Mouse (Mus musculus) ES-E14 (cell line): ENCODE measurements around the gene Fbln1. TPM values are rescaled to one million over a fixed set of nuclear protein-coding genes. Genes with fewer than 3 reads are reported as not detected.

Experiments used
- DNase-seq: peaks from one replicate; pipeline ENCODE4 v3.0.0-alpha.2; 2013; ENCODE audit warnings: low read depth, low spot score
- H3K27ac ChIP-seq: 2 replicates; pipeline ENCODE4 v1.5.1; 2012; ENCODE audit warnings: low read depth, mild to moderate bottlenecking, low read length, moderate library complexity, mixed read lengths; ENCODE audit not compliant: poor library complexity, insufficient read depth, severe bottlenecking
- H3K36me3 ChIP-seq: 2 replicates; pipeline ENCODE4 v1.6.1; 2012; ENCODE audit warnings: mild to moderate bottlenecking, low read length, moderate library complexity, mixed read lengths; ENCODE audit not compliant: control insufficient read depth, poor library complexity, insufficient read depth, severe bottlenecking
- H3K4me1 ChIP-seq, 2 experiments: fragments of 150-350 bp in 1 of 2; sonication (generic) in 1 of 2; 2 replicates each; pipeline ENCODE4 v1.6.1; 2012; ENCODE audit warnings: low read length in 2 of 2, mild to moderate bottlenecking in 1 of 2, mixed read lengths in 1 of 2; ENCODE audit not compliant: control insufficient read depth in 2 of 2, insufficient read depth in 2 of 2, poor library complexity in 1 of 2
- H3K4me3 ChIP-seq, 2 experiments: fragments of 150-350 bp in 1 of 2; sonication (generic) in 1 of 2; 2 replicates each; pipeline ENCODE4 v1.5.1; 2012; ENCODE audit warnings: low read length in 2 of 2, low read depth in 1 of 2, mild to moderate bottlenecking in 1 of 2, mixed read lengths in 1 of 2; ENCODE audit not compliant: insufficient read depth in 1 of 2, poor library complexity in 1 of 2, severe bottlenecking in 1 of 2
- H3K9ac ChIP-seq: 2 replicates; pipeline ENCODE4 v1.6.1; 2012; ENCODE audit warnings: low read depth, mild to moderate bottlenecking, low read length, mixed read lengths; ENCODE audit not compliant: poor library complexity, insufficient read depth, severe bottlenecking
- H3K9me3 ChIP-seq: fragments of 150-350 bp; sonication (generic); 2 replicates; pipeline ENCODE4 v1.6.1; 2012; ENCODE audit warnings: low read depth, mild to moderate bottlenecking, low read length; ENCODE audit not compliant: control insufficient read depth, insufficient read depth
- CHD2 ChIP-seq: IDR thresholded peaks from 2 replicates; pipeline ENCODE4 v1.6.1; 2014; ENCODE audit warnings: mild to moderate bottlenecking, low read depth, low read length, inconsistent platforms
- HCFC1 ChIP-seq: IDR thresholded peaks from 2 replicates; pipeline ENCODE4 v1.6.1; 2012; ENCODE audit warnings: low read length, inconsistent platforms, borderline replicate concordance; ENCODE audit not compliant: insufficient read depth
- MAFK ChIP-seq: IDR thresholded peaks from 2 replicates; pipeline ENCODE4 v1.6.1; 2014; ENCODE audit warnings: mild to moderate bottlenecking, low read depth, low read length, inconsistent platforms; ENCODE audit not compliant: insufficient read depth
- ZC3H11A ChIP-seq: IDR thresholded peaks from 2 replicates; pipeline ENCODE4 v1.6.1; 2012; ENCODE audit warnings: low read depth, mild to moderate bottlenecking, inconsistent platforms, low read length, borderline replicate concordance
- ZNF384 ChIP-seq: IDR thresholded peaks from 2 replicates; pipeline ENCODE4 v1.6.1; 2012; ENCODE audit warnings: low read depth, low read length, inconsistent platforms
- in situ Hi-C, 2 experiments: fragments of 600-800 bp; cut with MboI; formaldehyde crosslinking; loops; one replicate each; pipeline ENCODE4 v1.15.1; 2025; ENCODE audit warnings: low sequenced_read_pairs in 2 of 2, inconsistent platforms in 1 of 2; ENCODE audit not compliant: unreplicated experiment in 2 of 2
- total RNA-seq: library from RNA; depleted of rRNA; stranded (reverse); fragments of 300-350 nt; gene quantifications from 2 replicates; pipeline ENCODE4 v1.2.3, GENCODE M21; 2012

Gene Fbln1
- total RNA-seq, 1 experiment: 99.6 TPM

DNA sequence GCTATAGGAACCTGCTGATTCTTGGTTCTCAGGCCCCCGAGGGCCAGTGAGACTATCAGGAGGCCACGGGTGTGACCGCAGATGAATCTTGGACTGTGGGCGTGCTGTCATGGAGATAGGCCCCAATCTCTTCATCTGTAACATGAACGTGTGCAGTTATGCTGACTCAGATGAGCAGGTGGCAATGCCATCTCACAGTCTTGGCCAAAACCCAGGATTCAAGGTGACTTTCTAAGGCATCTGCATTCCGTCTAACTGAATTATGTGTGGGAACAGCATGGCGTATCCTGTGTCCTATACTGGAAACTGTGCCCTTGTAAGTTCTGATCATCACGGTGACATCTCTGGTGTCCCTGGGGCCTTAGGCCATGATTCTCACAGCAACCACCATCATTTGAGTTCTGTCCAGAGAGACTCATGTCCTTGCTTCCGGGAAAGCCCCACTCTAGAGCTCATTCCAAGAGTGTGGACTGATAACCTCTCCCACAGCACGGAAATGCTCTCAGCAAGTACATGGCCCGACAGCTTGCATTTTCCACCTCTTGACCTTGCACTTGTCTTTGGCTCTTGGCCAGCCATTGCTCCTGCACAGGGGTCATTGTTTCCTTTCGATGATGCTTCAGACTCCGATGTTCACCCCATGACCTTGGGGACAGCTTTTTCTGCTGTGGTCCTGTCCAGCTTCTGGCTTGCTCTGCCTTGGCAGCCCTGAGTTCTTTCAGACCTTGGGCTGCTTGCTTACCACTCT lies 38.8 kb downstream of the Fbln1 start:
- TF ChIP-seq ZNF384 (no peak), MAFK (no peak), CHD2 (no peak), HCFC1 (no peak), ZC3H11A (no peak)
- H3K27ac ChIP-seq: no peak overlapping the region
- H3K36me3 ChIP-seq: peaks cover 35% of the 10 kb centered on the region
- no peak for DNase-seq
- no peak overlapping the region for H3K4me3 ChIP-seq
- peaks cover 0 to 4% of the 10 kb centered on the region in 2 experiments; a peak in 1 of 4 replicates for H3K4me1 ChIP-seq
- H3K9ac ChIP-seq: no peak overlapping the region
- no peaks in the 10 kb centered on the region for H3K9me3 ChIP-seq
- in situ Hi-C loops: no loop called here

DNA sequence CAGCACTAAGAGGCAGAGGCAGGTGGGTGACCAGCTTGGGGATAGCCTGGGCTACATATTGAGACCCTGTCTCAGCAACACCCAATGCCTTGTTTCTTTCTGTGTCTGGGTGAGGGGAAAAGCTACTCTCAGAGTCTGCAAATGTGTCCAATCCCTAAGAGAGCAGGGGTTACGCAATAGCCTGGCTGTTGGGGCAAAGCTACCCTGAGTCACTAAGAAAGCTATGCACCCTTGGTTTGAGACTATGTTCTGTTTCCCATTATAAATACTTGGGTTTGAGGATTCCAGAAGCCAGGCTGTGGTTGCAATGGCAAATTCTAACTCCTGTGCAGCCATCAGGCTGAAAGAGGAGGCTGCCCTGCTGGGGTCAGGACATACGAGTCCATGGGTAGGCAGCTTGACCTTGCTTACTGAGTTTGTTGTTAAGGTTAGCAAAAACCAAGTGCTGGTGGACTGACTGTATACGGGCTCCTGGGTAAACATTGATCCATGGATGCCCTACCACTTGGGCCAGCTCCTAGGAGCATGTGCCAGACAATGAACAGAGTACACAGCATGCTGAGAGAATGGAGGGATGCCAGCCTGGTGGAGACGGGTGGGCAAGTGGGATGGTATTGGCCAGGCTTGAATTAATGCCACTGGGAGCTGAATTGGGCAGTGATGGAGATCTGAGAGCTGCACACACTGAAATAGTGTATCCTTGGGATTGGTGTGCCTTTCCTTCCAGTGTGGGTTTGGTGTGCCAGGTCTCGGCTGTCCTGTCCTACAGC lies 39.7 kb downstream of the Fbln1 start:
- Histone ChIP-seq H3K4me1 (peaks cover 0 to 4% of the 10 kb centered on the region in 2 experiments; a peak in 1 of 4 replicates), H3K27ac (no peak overlapping the region), H3K4me3 (no peak overlapping the region), H3K9me3 (no peaks in the 10 kb centered on the region), H3K36me3 (peaks cover 26% of the 10 kb centered on the region), H3K9ac (no peak overlapping the region)
- TF ChIP-seq HCFC1: no peak
- TF ChIP-seq CHD2: no peak
- no peak for TF ChIP-seq ZNF384
- no peak for TF ChIP-seq MAFK
- no peak for TF ChIP-seq ZC3H11A
- no peak for DNase-seq
- in situ Hi-C loops: no loop called here

DNA sequence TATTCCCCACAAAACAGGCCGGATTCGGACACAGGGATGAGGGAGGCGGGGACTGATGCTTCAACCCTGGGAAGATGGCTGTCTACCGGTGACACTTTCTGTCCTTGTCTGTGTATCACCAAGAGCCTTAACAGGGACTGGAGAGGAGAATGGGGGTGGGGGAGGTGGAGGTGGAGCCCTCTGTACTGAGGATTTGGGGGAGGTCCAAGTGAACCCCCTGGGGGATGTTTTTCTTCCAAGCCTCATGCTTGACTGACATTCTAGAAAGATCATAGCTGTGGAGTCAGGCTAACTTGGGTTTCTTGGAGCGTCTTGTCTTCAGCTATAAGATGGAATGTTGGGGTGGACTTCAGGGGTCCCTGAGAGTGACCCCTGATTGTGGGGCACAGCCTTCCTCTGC lies 40.3 kb downstream of the Fbln1 start:
- in situ Hi-C loops: no loop called here
- Histone ChIP-seq H3K4me3 (no peak overlapping the region), H3K4me1 (peaks cover 0 to 4% of the 10 kb centered on the region in 2 experiments; a peak in 1 of 4 replicates), H3K36me3 (peaks cover 24% of the 10 kb centered on the region), H3K27ac (no peak overlapping the region), H3K9me3 (no peaks in the 10 kb centered on the region), H3K9ac (no peak overlapping the region)
- TF ChIP-seq HCFC1 (no peak), ZNF384 (no peak), CHD2 (no peak), ZC3H11A (no peak), MAFK (no peak)
- DNase-seq: no peak

DNA sequence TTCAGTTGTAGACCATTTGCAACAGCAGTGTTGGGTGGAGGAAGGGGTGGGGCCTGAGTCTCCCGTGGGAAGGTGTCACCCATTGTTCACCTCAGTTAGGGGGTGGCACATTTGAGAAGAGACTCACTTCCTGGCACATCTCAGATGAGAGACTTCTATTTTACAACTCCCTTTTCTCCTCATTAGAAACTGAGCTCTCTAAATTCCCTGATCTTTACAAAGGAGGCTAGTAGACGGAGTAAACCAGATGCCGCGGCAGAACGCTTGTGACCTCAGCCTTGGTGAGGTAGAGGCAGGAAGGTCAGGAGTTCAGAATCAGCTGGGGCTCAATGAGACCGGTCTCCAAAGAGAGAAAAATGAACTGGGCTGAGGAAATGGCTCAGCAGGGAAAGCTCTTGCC lies 41.2 kb downstream of the Fbln1 start:
- H3K9ac ChIP-seq: no peak overlapping the region
- no peak for TF ChIP-seq CHD2
- TF ChIP-seq MAFK: no peak
- no peak for TF ChIP-seq ZC3H11A
- TF ChIP-seq HCFC1: no peak
- TF ChIP-seq ZNF384: no peak
- DNase-seq: peak; percentile 27
- peak overlapping the region; percentile 14; the same call in 1 of the 2 replicates for H3K27ac ChIP-seq
- H3K36me3 ChIP-seq: peaks cover 25% of the 10 kb centered on the region
- H3K9me3 ChIP-seq: no peaks in the 10 kb centered on the region
- in situ Hi-C loops: no loop called here
- H3K4me3 ChIP-seq: no peak overlapping the region
- H3K4me1 ChIP-seq: peaks cover 0 to 4% of the 10 kb centered on the region in 2 experiments; a peak in 1 of 4 replicates
